Mouse (Mus musculus): ENCODE measurements around the gene Kifc3. TPM values are rescaled to one million over a fixed set of nuclear protein-coding genes. Genes with fewer than 3 reads are reported as not detected.
"Not testable (repeated sequence)": the region's sequence is repeated elsewhere in the genome, so short reads cannot be mapped to it uniquely, and the experiment has no call there.

The Kifc3 gene
- polyA plus RNA-seq, 1 experiment from 2014 or later, result 10.6 TPM

DNA sequence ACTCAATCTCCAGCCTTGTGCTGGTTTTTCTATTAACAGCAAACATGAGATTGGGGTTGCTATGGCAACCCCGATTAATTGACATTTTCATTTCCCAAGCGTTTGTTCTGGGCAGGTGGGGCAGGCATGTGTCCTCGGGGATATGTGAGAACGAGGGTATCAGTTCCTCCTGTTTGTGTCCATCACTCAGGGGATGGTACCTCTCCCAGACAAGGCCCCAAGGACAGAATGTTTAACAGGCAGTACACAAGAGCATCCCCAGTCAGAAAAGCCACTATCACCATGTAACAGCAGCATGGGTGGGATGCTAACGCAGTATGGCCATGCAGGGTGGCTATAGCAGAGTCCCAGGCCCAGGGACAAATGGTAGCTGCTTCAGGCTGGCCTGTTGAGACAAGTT lies 27.3 kb downstream of the Kifc3 start:
- H3K27ac ChIP-seq, result peak overlapping the region; percentile 68; the same call in 1 of the 2 replicates
- H3K9me3 ChIP-seq, result no peaks in the 10 kb centered on the region
- H3K4me3 ChIP-seq, result no peak overlapping the region
- no peak for ATAC-seq (ENCODE audit: insufficient number of reproducible peaks, insufficient read depth, low FRiP score, low TSS enrichment, low read depth)
- no peaks in the 10 kb centered on the region for H3K36me3 ChIP-seq
- H3K4me2 ChIP-seq, result no peak overlapping the region
- WGBS, result 61% methylated on average over 5 of the region's 5 CpGs
- H3K27me3 ChIP-seq, result no peaks in the 10 kb centered on the region
- H3K4me1 ChIP-seq, result no peaks in the 10 kb centered on the region; the same call in 1 of the 2 replicates
- no peak overlapping the region for H3K9ac ChIP-seq

DNA sequence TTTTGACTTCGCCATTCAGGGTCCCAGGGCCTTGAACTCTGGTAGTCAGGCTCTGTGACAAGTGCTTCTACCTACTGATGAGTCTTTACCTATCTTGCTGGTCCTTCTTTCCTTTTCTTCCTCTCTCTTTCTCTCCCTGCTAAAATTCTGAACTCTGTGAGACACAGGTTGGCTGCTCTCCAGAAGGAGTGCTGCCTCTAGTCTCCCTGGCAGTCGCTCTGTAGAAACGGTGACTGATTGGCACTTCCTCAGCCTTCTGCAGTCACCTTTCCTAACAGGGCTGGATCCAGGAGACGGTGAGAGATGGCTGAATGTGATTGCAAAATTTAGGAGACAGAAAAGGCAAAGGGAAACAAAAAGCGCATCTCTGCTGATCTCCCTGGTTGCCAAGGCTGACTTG lies 30.2 kb downstream of the Kifc3 start:
- Histone ChIP-seq H3K4me3 (no peak overlapping the region), H3K36me3 (no peaks in the 10 kb centered on the region), H3K27ac (no peak overlapping the region), H3K4me2 (no peak overlapping the region), H3K9me3 (no peaks in the 10 kb centered on the region), H3K9ac (no peak overlapping the region), H3K27me3 (no peaks in the 10 kb centered on the region), H3K4me1 (no peaks in the 10 kb centered on the region; the same call in 1 of the 2 replicates)
- ATAC-seq (ENCODE audit: insufficient number of reproducible peaks, insufficient read depth, low FRiP score, low TSS enrichment, low read depth), result no peak
- WGBS, result 61% methylated on average over 5 of the region's 5 CpGs

DNA sequence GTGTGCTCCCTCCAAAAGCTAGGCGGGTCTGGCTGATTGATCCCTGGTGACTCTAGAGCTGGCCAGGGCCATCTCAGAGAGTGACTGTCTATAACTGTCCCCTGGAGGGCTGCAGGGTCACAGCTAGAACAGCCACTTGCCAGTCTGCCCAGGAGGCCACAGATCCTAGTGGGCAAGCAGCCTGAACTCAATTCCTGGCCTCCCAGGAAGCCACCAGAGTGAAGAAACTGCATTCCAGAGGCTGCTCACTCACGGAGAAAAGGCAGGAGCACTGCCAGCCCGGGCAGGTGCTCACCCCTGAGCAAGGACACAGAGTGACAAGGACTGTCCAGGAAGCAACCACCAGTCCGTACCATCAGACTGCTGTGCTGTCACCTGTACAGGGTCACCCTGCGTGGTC lies 34.9 kb downstream of the Kifc3 start:
- Histone ChIP-seq H3K27me3 (no peaks in the 10 kb centered on the region), H3K4me1 (no peaks in the 10 kb centered on the region), H3K4me3 (no peak overlapping the region), H3K27ac (no peak overlapping the region), H3K4me2 (no peak overlapping the region), H3K36me3 (no peaks in the 10 kb centered on the region), H3K9me3 (no peaks in the 10 kb centered on the region), H3K9ac (no peak overlapping the region)
- no peak for ATAC-seq (ENCODE audit: insufficient number of reproducible peaks, insufficient read depth, low FRiP score, low TSS enrichment, low read depth)
- WGBS, result 64% methylated on average over 5 of the region's 5 CpGs

DNA sequence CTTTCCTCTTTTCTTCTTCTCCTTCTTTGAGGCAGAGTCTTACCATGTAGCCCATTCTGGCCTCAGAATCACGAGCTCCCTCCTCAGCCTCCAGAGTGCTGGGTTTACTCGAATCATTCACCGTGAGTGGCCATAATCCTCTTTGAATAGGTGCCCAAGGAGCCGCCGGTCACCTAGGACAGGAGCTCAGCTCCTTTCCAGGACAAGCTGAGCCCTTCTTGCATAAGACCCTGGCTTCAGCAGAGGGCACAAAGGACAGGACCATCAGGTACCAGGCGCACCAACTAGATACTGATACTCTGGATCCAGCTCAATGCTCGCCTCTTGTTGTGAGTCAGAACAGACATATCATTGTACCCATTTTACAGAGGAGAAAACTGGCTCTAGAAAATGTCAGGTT lies 36.2 kb downstream of the Kifc3 start:
- no peaks in the 10 kb centered on the region for H3K27me3 ChIP-seq
- no peak overlapping the region for H3K4me2 ChIP-seq
- H3K36me3 ChIP-seq, result no peaks in the 10 kb centered on the region
- H3K27ac ChIP-seq, result no peak overlapping the region
- H3K9me3 ChIP-seq, result no peaks in the 10 kb centered on the region
- WGBS, result 74% methylated on average over 7 of the region's 7 CpGs
- no peaks in the 10 kb centered on the region for H3K4me1 ChIP-seq
- no peak overlapping the region for H3K4me3 ChIP-seq
- ATAC-seq (ENCODE audit: insufficient number of reproducible peaks, insufficient read depth, low FRiP score, low TSS enrichment, low read depth), result no peak
- H3K9ac ChIP-seq, result no peak overlapping the region

DNA sequence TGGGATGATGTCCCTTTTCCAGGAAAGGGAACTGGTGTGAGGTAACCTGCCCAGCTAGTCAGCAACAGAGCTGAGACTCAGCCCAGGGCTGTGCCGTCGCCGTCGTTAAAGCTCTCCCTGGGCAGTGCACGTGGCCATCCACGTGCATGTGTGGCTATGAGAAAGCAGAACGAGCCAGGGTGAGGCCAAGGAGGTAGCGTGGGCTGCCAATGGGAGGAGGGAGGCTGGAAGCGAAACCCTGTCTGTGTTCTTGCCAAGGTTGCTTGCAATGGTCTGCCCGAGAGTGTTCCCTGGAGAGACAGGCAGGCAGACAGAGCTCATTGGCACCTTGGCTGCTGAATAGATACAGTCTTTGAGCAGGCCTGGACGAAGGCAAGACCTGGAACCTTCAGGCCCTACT lies 36.7 kb downstream of the Kifc3 start:
- no peak for ATAC-seq (ENCODE audit: insufficient number of reproducible peaks, insufficient read depth, low FRiP score, low TSS enrichment, low read depth)
- Histone ChIP-seq H3K4me1 (no peaks in the 10 kb centered on the region), H3K9ac (no peak overlapping the region), H3K4me3 (no peak overlapping the region), H3K27ac (no peak overlapping the region), H3K9me3 (no peaks in the 10 kb centered on the region), H3K27me3 (no peaks in the 10 kb centered on the region), H3K4me2 (no peak overlapping the region), H3K36me3 (no peaks in the 10 kb centered on the region)
- WGBS, result 71% methylated on average over 11 of the region's 11 CpGs

DNA sequence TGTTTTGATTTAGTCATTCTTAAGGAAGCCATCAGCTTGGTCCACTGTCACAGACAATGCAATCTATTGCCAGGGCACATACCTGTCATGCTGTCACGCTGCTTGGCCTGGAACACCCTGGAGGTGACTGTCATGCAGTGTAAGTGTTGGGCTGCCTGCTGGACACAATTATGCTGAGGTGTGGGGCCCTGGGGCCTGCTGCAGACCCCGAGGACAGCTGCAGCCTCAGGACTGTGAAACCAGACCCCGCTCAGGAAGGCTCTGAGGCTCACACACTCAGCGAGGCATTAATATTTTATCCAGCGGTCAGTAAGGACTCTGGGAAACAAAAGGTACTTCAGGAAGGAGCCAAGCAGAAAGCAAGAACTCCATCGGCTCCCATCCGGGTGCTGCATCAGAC lies 38.1 kb downstream of the Kifc3 start:
- no peak overlapping the region for H3K27ac ChIP-seq
- 37% methylated on average over 7 of the region's 7 CpGs for WGBS
- no peaks in the 10 kb centered on the region for H3K9me3 ChIP-seq
- no peaks in the 10 kb centered on the region for H3K36me3 ChIP-seq
- H3K27me3 ChIP-seq, result no peaks in the 10 kb centered on the region
- H3K4me2 ChIP-seq, result no peak overlapping the region
- H3K9ac ChIP-seq, result no peak overlapping the region
- no peak for ATAC-seq (ENCODE audit: insufficient number of reproducible peaks, insufficient read depth, low FRiP score, low TSS enrichment, low read depth)
- no peaks in the 10 kb centered on the region for H3K4me1 ChIP-seq
- H3K4me3 ChIP-seq, result no peak overlapping the region

DNA sequence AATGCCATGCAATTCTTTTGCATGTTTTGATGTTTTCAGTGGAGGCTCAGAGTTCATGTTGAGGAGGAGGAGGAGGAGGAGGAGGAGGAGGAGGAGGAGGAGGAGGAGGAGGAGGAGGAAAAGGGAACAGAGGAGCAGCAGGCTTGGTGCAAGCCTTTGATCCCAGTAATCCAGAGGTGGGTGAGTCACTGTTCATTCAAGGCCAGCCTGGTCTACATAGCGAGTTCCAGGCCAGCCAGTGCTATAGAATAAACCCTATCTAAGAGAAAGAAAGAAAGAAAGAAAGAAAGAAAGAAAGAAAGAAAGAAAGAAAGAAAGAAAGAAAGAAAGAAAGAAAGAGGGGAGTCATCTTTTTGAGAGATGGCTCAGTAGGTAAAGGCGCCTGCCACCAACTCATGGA lies 38.6 kb downstream of the Kifc3 start:
- not testable (repeated sequence) for H3K36me3 ChIP-seq; ATAC-seq (ENCODE audit: insufficient number of reproducible peaks, insufficient read depth, low FRiP score, low TSS enrichment, low read depth); H3K9ac ChIP-seq; H3K4me2 ChIP-seq; H3K27me3 ChIP-seq; H3K4me1 ChIP-seq; H3K27ac ChIP-seq; H3K9me3 ChIP-seq; H3K4me3 ChIP-seq
- WGBS, result 82% methylated on average over 2 of the region's 2 CpGs

DNA sequence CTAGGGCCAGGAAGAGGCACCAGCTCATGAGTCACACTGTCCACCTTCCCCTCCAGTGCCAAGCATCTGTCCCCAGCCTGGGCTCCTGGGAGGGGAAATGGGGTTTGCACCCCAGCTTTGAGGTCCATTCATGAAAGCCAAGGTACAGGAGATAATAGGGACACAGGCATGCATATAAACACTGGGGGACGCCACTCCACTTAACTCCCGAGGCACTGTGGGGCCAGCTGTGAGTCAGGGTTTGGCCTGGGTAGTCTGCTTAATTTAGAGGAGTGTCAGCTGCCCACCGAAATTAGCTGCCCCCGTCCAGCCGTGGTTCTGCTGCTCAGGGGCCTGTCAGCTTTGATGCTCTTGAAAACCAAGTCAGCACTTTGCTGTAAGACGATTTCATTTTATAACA lies 39.8 kb downstream of the Kifc3 start:
- no peaks in the 10 kb centered on the region for H3K9me3 ChIP-seq
- H3K27me3 ChIP-seq, result no peaks in the 10 kb centered on the region
- H3K4me1 ChIP-seq, result no peaks in the 10 kb centered on the region
- H3K36me3 ChIP-seq, result no peaks in the 10 kb centered on the region
- no peak overlapping the region for H3K27ac ChIP-seq
- WGBS, result 65% methylated on average over 6 of the region's 6 CpGs
- H3K9ac ChIP-seq, result no peak overlapping the region
- H3K4me3 ChIP-seq, result no peak overlapping the region
- ATAC-seq (ENCODE audit: insufficient number of reproducible peaks, insufficient read depth, low FRiP score, low TSS enrichment, low read depth), result no peak
- H3K4me2 ChIP-seq, result no peak overlapping the region

DNA sequence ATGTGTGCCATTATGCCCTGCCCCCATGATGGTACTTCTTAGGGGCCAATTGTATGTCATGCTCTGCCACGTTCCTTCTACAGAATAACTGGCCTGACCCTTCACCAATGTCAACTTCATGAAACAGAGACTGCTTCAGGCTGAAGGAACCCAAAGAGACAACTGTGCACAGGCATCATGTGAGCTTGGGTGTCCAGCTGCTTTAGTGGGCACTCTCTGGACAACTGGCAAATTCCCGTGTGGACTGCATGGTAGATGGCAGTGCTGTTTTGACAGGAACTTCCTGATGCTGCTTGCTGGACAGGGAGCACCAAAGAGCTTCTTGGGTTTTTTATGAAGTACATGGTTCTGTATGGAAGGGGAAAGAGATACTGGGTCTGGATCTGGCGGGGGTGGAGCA lies 43.3 kb downstream of the Kifc3 start:
- WGBS, result 74% methylated on average over 3 of the region's 3 CpGs
- no peaks in the 10 kb centered on the region for H3K36me3 ChIP-seq
- no peak for ATAC-seq (ENCODE audit: insufficient number of reproducible peaks, insufficient read depth, low FRiP score, low TSS enrichment, low read depth)
- no peaks in the 10 kb centered on the region for H3K27me3 ChIP-seq
- no peak overlapping the region for H3K4me3 ChIP-seq
- H3K27ac ChIP-seq, result no peak overlapping the region
- H3K9ac ChIP-seq, result no peak overlapping the region
- H3K4me1 ChIP-seq, result no peaks in the 10 kb centered on the region; the same call in 1 of the 2 replicates
- H3K9me3 ChIP-seq, result no peaks in the 10 kb centered on the region
- H3K4me2 ChIP-seq, result no peak overlapping the region

DNA sequence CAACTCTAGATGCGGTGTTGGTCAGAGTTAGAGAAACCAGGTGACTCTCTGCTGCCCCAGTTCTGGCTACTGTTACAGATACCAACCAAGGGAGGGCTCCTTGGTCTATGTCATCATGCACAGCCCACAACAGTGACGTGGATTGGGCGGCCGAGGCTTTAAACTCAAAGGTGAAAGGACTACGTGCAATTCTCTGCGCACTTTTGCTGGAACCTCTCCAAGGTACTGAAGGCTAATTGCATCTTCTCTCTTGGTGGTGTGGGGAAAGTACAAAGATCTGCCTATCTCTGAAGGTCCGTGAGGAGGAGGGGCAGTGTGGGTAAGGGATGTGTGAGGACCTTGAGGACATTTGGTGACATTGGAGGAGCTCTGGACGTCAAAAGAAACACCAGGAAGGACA lies 44.0 kb downstream of the Kifc3 start:
- Histone ChIP-seq H3K4me3 (no peak overlapping the region), H3K9ac (no peak overlapping the region), H3K4me2 (no peak overlapping the region), H3K27me3 (no peaks in the 10 kb centered on the region), H3K9me3 (no peaks in the 10 kb centered on the region), H3K27ac (no peak overlapping the region), H3K4me1 (no peaks in the 10 kb centered on the region; the same call in 1 of the 2 replicates), H3K36me3 (no peaks in the 10 kb centered on the region)
- 71% methylated on average over 8 of the region's 8 CpGs for WGBS
- no peak for ATAC-seq (ENCODE audit: insufficient number of reproducible peaks, insufficient read depth, low FRiP score, low TSS enrichment, low read depth)

DNA sequence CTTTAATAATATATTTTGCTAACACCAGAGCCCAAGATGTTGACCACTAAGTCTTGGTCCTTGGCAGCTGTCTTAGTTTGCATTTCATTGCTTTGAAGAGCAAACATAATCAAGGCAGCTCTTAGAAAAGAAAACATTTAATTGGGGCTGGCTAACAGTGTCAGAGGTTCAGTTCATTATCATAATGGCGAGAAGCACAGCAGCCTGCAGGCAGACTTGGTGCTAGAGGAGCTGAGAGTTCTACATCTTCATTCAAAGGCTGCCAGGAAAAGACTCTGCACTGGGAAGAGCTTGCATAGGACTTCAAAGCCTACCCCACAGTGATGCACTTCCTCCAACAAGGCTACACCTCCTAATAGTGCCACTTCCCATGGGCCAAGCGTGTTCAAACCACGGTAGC lies 45.5 kb downstream of the Kifc3 start:
- no peak overlapping the region for H3K9ac ChIP-seq
- WGBS, result 72% methylated on average over 3 of the region's 3 CpGs
- no peak for ATAC-seq (ENCODE audit: insufficient number of reproducible peaks, insufficient read depth, low FRiP score, low TSS enrichment, low read depth)

DNA sequence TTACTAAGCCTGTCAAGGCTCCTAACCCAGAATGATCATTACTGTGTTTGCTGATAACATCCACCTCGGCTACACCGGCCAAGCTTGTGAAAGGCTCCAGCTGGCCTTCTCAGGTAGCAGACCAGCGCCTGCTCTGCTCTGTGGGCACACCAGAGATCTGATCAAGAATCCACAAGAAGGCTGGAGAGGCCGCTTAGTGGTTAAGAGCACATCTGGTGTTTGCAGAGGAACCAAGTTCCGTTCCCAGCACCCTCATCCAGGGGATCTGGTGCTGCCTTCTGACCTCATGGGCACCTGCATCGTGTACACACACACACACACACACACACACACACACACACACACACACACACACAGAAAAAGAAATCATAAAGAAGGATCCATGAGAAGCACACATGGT lies 46.5 kb downstream of the Kifc3 start:
- 76% methylated on average over 6 of the region's 6 CpGs for WGBS

More for the DNA sequence above, 45.5 kb downstream of the Kifc3 start:
- Histone ChIP-seq H3K27ac (no peak overlapping the region), H3K36me3 (no peaks in the 10 kb centered on the region), H3K27me3 (no peaks in the 10 kb centered on the region), H3K4me2 (no peak overlapping the region), H3K4me1 (no peaks in the 10 kb centered on the region; the same call in 1 of the 2 replicates), H3K4me3 (no peak overlapping the region), H3K9me3 (no peaks in the 10 kb centered on the region)

DNA sequence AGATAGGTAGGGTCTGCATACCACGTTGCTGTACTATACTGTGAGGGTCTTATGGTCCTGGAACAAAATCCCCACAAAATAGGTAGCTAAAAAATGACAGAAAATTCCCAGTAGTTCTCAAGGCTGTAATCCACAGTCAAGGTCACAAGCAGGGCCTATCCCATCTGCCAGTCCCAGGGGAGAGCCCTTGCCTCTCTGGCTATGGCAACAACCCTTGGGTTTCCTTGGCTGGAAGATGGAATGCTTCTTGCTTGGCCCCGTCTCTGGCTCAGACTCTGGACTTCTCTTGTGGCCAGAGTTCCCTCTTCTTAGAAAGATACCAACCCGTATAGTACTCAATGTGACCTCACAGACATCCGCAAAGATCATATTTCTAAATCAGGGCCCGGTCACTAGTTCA lies 47.3 kb downstream of the Kifc3 start:
- Histone ChIP-seq H3K9me3 (no peaks in the 10 kb centered on the region), H3K9ac (no peak overlapping the region), H3K4me2 (no peak overlapping the region), H3K27ac (no peak overlapping the region), H3K27me3 (no peaks in the 10 kb centered on the region), H3K4me1 (no peaks in the 10 kb centered on the region; the same call in 1 of the 2 replicates), H3K36me3 (no peaks in the 10 kb centered on the region), H3K4me3 (no peak overlapping the region)
- no peak for ATAC-seq (ENCODE audit: insufficient number of reproducible peaks, insufficient read depth, low FRiP score, low TSS enrichment, low read depth)
- 81% methylated on average over 5 of the region's 5 CpGs for WGBS

More for the DNA sequence above, 46.5 kb downstream of the Kifc3 start:
- no peaks in the 10 kb centered on the region for H3K36me3 ChIP-seq
- no peaks in the 10 kb centered on the region; the same call in 1 of the 2 replicates for H3K4me1 ChIP-seq
- no peak overlapping the region for H3K9ac ChIP-seq
- no peak overlapping the region for H3K4me2 ChIP-seq
- ATAC-seq (ENCODE audit: insufficient number of reproducible peaks, insufficient read depth, low FRiP score, low TSS enrichment, low read depth), result no peak
- H3K4me3 ChIP-seq, result no peak overlapping the region
- H3K27ac ChIP-seq, result no peak overlapping the region
- no peaks in the 10 kb centered on the region for H3K27me3 ChIP-seq
- H3K9me3 ChIP-seq, result no peaks in the 10 kb centered on the region
